Mouse (Mus musculus) limb, embryonic 13.5 days (tissue): ENCODE measurements around the gene Olfr552. TPM values are rescaled to one million over a fixed set of nuclear protein-coding genes. Genes with fewer than 3 reads are reported as not detected.
"Not testable (repeated sequence)": the region's sequence is repeated elsewhere in the genome, so short reads cannot be mapped to it uniquely, and the experiment has no call there.

Experiments
- ATAC-seq: fragments of 200-750 bp; cut with Nextera tagmentation; 2 replicates; pipeline ENCODE4 v1.8.0; 2017; ENCODE audit warnings: low read depth, moderate number of reproducible peaks, moderate TSS enrichment; ENCODE audit not compliant: low FRiP score
- H3K27ac ChIP-seq: fragments of 300-500 bp; sonication (generic); 2 replicates; pipeline ENCODE4 v1.5.1; 2015; ENCODE audit warnings: inconsistent platforms, mild to moderate bottlenecking, moderate library complexity
- H3K27me3 ChIP-seq: fragments of 300-500 bp; sonication (generic); 2 replicates; pipeline ENCODE4 v1.6.1; 2015; ENCODE audit warnings: mild to moderate bottlenecking, inconsistent platforms
- H3K36me3 ChIP-seq: fragments of 300-500 bp; sonication (generic); 2 replicates; pipeline ENCODE4 v1.6.1; 2015; ENCODE audit warnings: inconsistent platforms, mild to moderate bottlenecking, moderate library complexity
- H3K4me1 ChIP-seq: fragments of 300-500 bp; sonication (generic); 2 replicates; pipeline ENCODE4 v1.6.1; 2015; ENCODE audit warnings: inconsistent platforms
- H3K4me2 ChIP-seq: fragments of 300-500 bp; sonication (generic); replicated peaks from 2 replicates; pipeline ENCODE4 v1.6.1; 2015; ENCODE audit warnings: inconsistent platforms, mild to moderate bottlenecking, moderate library complexity
- H3K4me3 ChIP-seq: fragments of 300-500 bp; sonication (generic); 2 replicates; pipeline ENCODE4 v1.5.1; 2015; ENCODE audit warnings: moderate library complexity, mild to moderate bottlenecking, inconsistent platforms
- H3K9ac ChIP-seq: fragments of 300-500 bp; sonication (generic); 2 replicates; pipeline ENCODE4 v1.6.1; 2015; ENCODE audit warnings: mild to moderate bottlenecking, inconsistent platforms
- H3K9me3 ChIP-seq: fragments of 300-500 bp; sonication (generic); 2 replicates; pipeline ENCODE4 v1.6.1; 2016; ENCODE audit warnings: inconsistent platforms
- WGBS: fragments of 180-500 bp; shearing (Covaris S2); methylation state at CpG from one replicate; pipeline ENCODE4 v1.1.7; 2015; 5-methylcytosine and 5-hydroxymethylcytosine counted together
- polyA plus RNA-seq: library from polyadenylated mRNA; unstranded; fragments of >200 nt; fragmentation: Nextera tagmentation; extraction: Ambion mirVana; gene quantifications from 2 replicates; pipeline ENCODE4 v1.2.1, GENCODE M21; 2015

Olfr552 gene
- polyA plus RNA-seq, 1 experiment from 2014 or later: not detected

GRCm38 (mm10) chr7:102620368-102620767 lies 22.8 kb downstream of the Olfr552 start:
- H3K9me3 ChIP-seq, H3K4me2 ChIP-seq, H3K4me1 ChIP-seq, H3K36me3 ChIP-seq, H3K27ac ChIP-seq, H3K9ac ChIP-seq, H3K27me3 ChIP-seq, H3K4me3 ChIP-seq, ATAC-seq: not testable (repeated sequence)
- WGBS: 86% methylated on average over 19 of the region's 19 CpGs

DNA sequence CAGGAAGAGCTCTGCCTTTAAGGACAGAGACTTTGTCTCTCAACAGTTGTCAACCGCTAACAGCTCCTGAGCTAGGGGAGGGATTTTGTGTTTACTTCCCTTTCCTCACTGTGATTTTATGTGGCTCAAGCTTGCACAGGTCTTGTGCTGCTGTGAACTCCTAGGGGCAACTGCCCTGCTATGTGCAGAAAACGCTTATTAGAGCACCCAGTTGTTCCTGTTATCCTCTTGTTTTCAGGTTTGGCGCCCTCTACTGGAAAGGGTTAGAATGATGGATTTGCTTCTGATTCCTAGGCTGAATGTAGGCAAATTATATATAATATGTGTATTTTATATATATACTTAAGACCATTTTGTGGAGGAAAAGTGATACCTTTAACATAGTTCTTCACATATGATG lies 39.1 kb downstream of the Olfr552 start:
- H3K36me3 ChIP-seq: no peaks in the 10 kb centered on the region
- H3K27ac ChIP-seq: no peak overlapping the region
- no peak overlapping the region for H3K4me2 ChIP-seq
- H3K9ac ChIP-seq: no peak overlapping the region
- no peaks in the 10 kb centered on the region for H3K4me1 ChIP-seq
- WGBS: 32% methylated on average over 3 of the region's 3 CpGs
- no peak overlapping the region for H3K4me3 ChIP-seq
- no peak for ATAC-seq
- no peaks in the 10 kb centered on the region for H3K9me3 ChIP-seq
- no peaks in the 10 kb centered on the region for H3K27me3 ChIP-seq

- H3K9me3 ChIP-seq: no peaks in the 10 kb centered on the region
- no peak within 1 kb of the TSS for H3K4me3 ChIP-seq
- H3K27me3 ChIP-seq: no peaks in the 10 kb centered on the region
- no peak within 1 kb of the TSS for H3K4me2 ChIP-seq
- no peaks in the 10 kb centered on the region for H3K4me1 ChIP-seq
- no peaks in the 10 kb centered on the region for H3K36me3 ChIP-seq
- ATAC-seq: no peak
- no peak within 1 kb of the TSS for H3K27ac ChIP-seq
- 72% methylated on average over 1 of the region's 1 CpGs for WGBS
- no peak within 1 kb of the TSS for H3K9ac ChIP-seq
Measured at GRCm38 (mm10) chr7:102638132-102638531, 40.6 kb downstream of the Olfr552 start, which contains the start of gene Olfr554. Gene Olfr554, plus strand, starts transcription at chr7:102638432.

GRCm38 (mm10) chr7:102644945-102645344 lies 47.4 kb downstream of the Olfr552 start:
- H3K27ac ChIP-seq, H3K4me1 ChIP-seq, H3K4me3 ChIP-seq, H3K27me3 ChIP-seq, H3K9ac ChIP-seq, ATAC-seq, H3K9me3 ChIP-seq, H3K4me2 ChIP-seq, H3K36me3 ChIP-seq: not testable (repeated sequence)
- WGBS: 78% methylated on average over 4 of the region's 4 CpGs

Other genes with a start within 250 kb of the Olfr552 start
- 151 and 154 TPM in 2 replicates for gene Rrm1, start 156.1 kb upstream of the Olfr552 start, polyA plus RNA-seq
- gene Olfr543, start 116.1 kb upstream of the Olfr552 start, polyA plus RNA-seq: 0.45 TPM in 1 of 2 replicates, not detected in the other
- gene Olfr544, start 109.5 kb upstream of the Olfr552 start, polyA plus RNA-seq: 0.11 and 0.13 TPM in 2 replicates
- gene Olfr545, start 98.2 kb upstream of the Olfr552 start, polyA plus RNA-seq: not detected in 2 replicates
- not detected in 2 replicates for gene Olfr547, start 63.0 kb upstream of the Olfr552 start, polyA plus RNA-seq
- not detected in 2 replicates for gene Olfr548-ps1, start 56.9 kb upstream of the Olfr552 start, polyA plus RNA-seq
- not detected in 2 replicates for gene Olfr549, start 47.9 kb upstream of the Olfr552 start, polyA plus RNA-seq
- 0.23 and 0.52 TPM in 2 replicates for gene Trim21, start 32.3 kb upstream of the Olfr552 start, polyA plus RNA-seq
- not detected in 2 replicates for gene Olfr550, start 26.3 kb upstream of the Olfr552 start, polyA plus RNA-seq
- not detected in 2 replicates for gene Olfr551, start 5.9 kb upstream of the Olfr552 start, polyA plus RNA-seq
- gene Olfr553, start 20.4 kb downstream of the Olfr552 start, polyA plus RNA-seq: not detected in 2 replicates
- not detected in 2 replicates for gene Olfr554, start 40.7 kb downstream of the Olfr552 start, polyA plus RNA-seq
- not detected in 2 replicates for gene Olfr555, start 61.1 kb downstream of the Olfr552 start, polyA plus RNA-seq
- not detected in 2 replicates for gene Olfr556, start 67.1 kb downstream of the Olfr552 start, polyA plus RNA-seq
- 17.0 and 19.9 TPM in 2 replicates for gene Trim68, start 89.6 kb downstream of the Olfr552 start, polyA plus RNA-seq
- not detected in 2 replicates for gene Olfr557, start 98.1 kb downstream of the Olfr552 start, polyA plus RNA-seq
- gene Olfr558, start 104.4 kb downstream of the Olfr552 start, polyA plus RNA-seq: 0.10 and 0.17 TPM in 2 replicates
- not detected in 2 replicates for gene Olfr33, start 121.3 kb downstream of the Olfr552 start, polyA plus RNA-seq
- gene Olfr559, start 129.7 kb downstream of the Olfr552 start, polyA plus RNA-seq: not detected in 2 replicates
- not detected in 2 replicates for gene Olfr560, start 161.6 kb downstream of the Olfr552 start, polyA plus RNA-seq
- gene Olfr78, start 161.7 kb downstream of the Olfr552 start, polyA plus RNA-seq: not detected in 2 replicates
- gene Olfr561, start 173.5 kb downstream of the Olfr552 start, polyA plus RNA-seq: not detected in 2 replicates
- not detected in 2 replicates for gene Olfr564, start 205.7 kb downstream of the Olfr552 start, polyA plus RNA-seq